Mouse (Mus musculus) right cerebral cortex, adult 18-20 months (tissue): ENCODE measurements at regions not wholly inside any gene's neighbourhood (a gene's known extent, or its start where the extent isn't known, plus 50 kb on each side); places are given as distances from the start of the nearest gene placed in this dataset.

ENCODE experiments used
- DNase-seq: peaks from one replicate; pipeline ENCODE4 v3.0.0; 2022; ENCODE audit warnings: mixed read lengths

DNA sequence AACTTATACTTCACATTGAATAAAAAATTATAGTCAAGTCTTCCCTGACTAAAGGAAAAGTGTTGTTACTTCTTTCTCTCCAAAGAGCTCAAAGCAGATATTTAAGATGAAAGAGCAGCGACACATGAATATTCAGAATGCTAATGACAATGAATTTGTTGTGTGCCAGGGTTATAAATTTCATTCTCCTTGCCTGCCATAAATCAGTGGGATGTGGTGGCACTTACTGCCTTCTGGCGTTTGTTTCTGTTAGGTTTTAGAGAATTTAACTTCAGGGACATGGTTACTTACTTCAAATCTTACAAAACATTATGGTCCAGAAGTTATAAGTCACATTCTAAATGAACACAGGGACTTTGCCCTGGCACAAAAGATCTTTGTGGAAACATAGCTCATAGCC lies 380.4 kb downstream of the Samd5 start:
- DNase-seq, result no peak

DNA sequence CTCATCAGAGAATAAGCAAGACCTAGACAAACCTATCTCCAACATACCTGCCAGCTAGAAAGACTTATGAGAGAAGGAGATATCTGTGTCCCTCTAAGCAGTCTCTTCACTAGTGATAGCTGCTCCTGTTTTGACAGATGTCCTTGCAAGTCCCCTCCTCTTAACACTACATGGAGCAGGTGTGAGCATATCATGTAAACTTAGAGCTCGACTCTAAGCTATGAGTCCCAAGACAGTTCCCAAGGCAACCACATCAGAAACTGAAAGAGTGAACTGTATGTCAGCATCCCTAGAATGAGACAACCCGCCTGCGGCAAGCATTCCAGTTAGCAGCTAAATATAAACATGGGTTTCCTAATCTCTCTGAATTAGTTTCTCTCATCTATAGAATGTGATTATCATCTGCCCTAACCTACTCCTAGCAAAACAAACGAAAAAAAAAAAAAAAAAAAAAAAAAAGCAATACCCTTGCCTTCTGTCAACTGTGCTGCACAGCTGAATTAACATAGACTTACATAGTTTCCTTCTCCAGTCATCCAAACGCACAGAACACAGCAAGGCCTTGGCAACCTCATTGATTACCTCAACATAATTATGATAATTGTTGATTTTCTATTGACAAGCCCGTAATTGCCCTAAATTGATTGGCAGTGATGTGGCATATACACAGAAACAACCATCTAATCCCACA lies 383.4 kb downstream of the Samd5 start:
- peak; percentile 1 for DNase-seq

DNA sequence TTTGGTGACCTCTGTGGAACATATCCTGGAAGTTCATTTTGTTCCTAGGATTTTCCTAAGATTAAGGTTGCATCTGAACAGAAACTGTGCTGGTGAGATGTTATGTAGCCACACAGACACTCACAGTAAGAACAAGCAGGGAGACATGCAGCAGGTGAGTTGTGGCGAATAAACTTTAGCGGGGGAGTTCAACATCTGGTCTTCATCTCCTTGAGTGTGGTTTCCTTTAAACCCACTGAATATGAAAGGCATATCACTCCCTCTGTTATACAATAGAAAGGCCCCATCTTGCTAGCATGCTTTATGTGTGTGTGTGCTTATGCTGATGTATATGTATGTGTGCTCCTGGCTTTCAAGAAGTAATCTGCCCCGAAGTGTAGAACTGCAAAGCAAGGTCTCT lies 387.1 kb upstream of the Sash1 start:
- DNase-seq, result no peak

DNA sequence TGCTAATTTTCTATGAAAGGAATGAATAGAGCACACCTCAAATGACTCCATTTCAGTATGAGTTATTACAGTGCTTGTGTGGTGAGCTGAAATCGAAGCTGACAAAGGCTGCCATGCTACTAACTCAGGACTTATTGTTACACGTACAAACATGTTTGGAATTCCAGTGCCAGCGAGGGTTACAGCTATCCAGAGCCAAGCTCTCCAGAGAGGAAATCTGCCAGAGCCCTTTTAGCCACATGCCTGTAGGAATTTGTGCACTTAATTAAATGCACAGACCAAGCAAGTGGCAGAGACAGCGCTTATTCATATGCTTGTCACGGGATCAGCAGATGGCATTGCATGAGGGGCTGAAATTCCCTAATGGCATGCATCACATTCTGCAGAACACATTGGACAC lies 386.4 kb upstream of the Sash1 start:
- no peak for DNase-seq

DNA sequence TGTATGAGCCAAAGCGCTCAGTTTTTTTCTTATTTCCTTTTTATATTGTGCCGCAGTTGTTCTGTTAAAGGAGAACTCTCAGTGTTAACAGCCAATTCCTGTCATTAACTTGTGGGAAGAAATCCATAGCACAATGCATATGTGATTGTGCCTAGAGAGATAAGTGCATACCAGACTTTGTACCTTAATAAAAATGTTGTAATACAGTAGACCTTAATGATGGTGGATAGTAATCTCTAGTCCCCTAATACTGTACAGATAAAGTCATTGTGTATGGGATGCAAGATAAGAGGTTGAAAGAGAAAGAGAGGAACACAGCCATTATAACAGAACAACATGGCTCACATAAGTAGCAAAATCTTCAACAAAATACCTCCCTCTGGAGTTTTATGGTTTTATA lies 379.7 kb upstream of the Sash1 start:
- no peak for DNase-seq

GRCm38 (mm10) chr10:9264309-9265000 lies 378.6 kb upstream of the Sash1 start:
- DNase-seq, result no peak

DNA sequence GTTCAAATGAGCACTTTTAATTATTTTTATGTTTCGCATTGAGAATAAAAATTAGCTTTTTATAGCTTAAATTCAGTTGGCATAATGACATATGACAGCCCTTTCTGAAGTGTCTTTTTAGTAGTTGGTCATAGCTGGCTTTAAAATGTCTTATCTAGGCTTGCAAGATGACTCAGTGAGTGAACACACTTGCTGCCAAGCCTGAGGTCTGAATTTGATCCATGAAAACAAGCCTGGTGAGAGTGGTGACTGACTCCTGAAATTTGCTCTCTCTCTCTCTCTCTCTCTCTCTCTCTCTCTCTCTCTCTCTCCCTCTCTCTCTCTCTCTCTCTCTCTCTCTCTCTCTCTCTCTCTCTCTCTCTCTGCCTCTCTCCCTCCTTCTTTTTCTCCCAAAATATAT lies 372.8 kb upstream of the Sash1 start:
- DNase-seq, result no peak

- no peak for DNase-seq
Measured at GRCm38 (mm10) chr10:9252941-9253217, 367.0 kb upstream of the Sash1 start.

- no peak for DNase-seq
Measured at GRCm38 (mm10) chr10:9252120-9252940, 366.5 kb upstream of the Sash1 start.

GRCm38 (mm10) chr10:9243281-9243618 lies 357.4 kb upstream of the Sash1 start:
- no peak for DNase-seq

- DNase-seq, result no peak
Measured at GRCm38 (mm10) chr10:9242596-9243280, 356.9 kb upstream of the Sash1 start.

GRCm38 (mm10) chr10:9239956-9240355 lies 354.1 kb upstream of the Sash1 start:
- peak; percentile 31 for DNase-seq

DNA sequence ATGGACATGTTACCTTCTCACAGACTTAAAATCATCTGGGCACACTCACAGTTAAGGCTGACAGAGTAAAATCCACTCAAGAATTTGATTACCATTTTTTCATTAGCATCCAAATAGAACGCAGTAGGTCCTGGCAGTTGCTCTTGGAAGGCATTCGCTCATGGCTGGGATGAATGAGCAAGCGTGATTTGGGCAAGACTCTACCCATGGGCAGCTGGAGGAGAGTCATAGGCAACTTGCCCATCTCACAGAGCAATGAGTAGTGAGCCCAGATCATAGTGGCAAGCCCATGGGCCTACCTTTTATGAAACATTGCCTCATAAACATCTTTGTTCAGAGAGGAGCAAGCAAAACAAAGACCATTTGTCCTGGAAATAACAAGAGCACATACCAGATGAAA lies 345.9 kb upstream of the Sash1 start:
- no peak for DNase-seq

- no peak for DNase-seq
Measured at GRCm38 (mm10) chr10:9229116-9229515, 343.2 kb upstream of the Sash1 start.

GRCm38 (mm10) chr10:9227361-9227760 lies 341.5 kb upstream of the Sash1 start:
- no peak for DNase-seq

DNA sequence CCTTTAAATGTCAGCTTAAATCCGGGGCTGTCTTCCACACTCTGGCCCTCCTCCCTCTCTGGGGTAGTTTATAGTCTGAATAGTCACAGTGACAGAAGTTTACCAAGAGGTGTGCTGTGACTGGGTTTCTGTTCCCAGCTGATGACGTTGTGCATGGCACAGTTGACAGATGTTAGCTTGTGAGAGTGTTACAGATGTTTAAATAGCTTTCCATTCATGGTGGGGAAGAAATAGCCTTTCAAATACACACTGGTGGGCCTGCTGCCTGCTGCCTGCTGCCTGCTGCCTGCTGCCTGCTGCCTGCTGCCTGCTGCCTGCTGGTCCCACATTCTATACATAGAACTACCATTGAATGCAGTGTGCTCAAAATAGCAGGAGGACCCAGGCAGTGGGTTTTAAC lies 324.8 kb upstream of the Sash1 start:
- DNase-seq, result no peak

DNA sequence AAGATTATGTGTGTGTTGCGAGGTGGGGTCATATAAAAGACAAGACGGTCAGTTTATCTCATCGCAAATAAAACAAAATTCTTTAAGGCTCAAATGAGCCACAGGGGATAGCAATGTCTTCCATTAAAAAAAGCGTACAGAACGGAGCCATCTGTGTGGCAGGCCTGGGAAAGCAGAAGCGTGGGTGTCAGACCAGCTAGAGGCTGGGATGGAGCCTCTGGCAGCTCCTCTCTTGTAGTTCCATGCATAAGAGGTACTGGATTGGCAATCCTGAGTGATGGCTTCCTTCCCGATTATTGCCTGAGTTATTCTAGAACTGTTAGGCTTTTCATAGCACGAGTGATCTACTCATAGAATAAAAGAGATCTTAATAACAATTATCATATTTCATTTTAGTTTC lies 318.2 kb upstream of the Sash1 start:
- peak; percentile 62 for DNase-seq

DNA sequence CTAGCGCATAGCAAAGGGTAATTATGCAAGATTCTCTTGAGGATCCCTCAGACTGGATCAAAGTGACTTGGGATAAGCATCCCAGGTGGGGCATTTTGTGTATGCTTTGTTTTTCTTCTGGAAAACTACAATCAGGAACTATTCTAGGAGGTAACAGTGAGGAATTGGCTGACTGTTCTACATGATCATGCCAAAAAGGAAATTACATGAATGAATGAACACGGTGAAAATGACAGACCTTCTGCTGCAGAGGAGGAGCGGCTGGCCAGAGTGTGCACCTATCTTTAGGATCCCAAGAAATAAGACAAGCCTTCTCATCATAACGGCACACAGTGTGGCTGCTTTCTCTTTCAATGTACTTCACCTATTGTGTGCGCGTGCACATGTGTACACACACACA lies 317.5 kb upstream of the Sash1 start:
- peak; percentile 5 for DNase-seq

DNA sequence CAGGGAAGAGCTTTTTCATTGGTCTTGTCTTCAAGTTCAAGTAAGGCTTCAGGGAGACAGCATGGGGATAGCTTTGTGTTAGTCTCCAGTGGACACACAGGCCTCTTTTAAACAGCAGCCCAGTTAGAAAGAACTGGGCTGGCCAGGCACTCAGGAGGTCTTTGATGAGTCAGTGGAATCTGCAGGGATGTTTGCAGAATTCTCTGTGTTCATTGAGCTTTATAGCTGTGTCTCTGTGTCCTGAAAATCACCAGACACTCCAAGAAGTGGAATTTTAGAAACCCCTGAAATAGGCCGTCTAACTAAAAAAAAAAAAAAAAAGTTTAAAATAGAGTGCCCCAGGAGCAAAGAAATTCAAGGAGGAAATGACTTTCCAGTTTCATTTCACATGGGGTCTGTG lies 317.1 kb upstream of the Sash1 start:
- DNase-seq, result no peak

DNA sequence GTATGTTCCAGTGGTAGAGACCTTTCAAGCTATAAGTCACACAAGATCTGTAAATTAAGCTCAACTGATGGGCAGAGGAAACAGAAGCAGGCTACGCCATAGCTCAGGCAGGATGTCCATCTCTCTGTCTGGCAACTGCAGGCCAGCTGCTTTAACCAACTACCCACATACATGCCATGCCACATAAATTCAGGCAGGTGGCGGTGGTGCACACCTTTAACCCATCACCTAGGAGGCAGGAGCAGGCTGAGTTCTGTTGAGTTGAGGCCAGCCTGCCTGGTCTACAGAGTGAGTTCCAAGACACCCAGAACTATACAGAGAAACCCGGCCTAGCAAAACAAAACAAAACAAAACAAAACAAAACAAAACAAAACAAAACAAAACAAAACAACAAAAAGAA lies 289.1 kb upstream of the Sash1 start:
- no peak for DNase-seq

GRCm38 (mm10) chr10:9173509-9173908 lies 287.6 kb upstream of the Sash1 start:
- no peak for DNase-seq

DNA sequence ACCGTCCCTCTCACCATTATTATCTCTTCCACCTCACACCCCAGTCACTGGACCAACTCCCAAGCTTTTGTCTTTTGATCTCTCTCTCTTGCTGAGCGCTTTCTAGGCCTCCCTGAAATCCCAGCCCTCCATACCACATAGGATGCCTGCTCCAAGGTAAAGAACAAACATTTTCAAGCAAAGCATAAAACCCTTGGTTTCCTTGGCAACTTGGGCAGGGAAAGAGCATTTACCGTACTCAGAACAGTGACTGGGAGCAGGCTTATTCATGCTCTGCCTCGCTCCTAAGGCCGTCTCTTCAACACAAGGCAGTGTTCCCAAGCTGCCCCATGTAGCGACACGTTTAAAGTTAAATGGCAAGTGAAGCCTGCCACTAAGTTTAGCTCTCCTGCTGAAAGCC lies 282.9 kb upstream of the Sash1 start:
- no peak for DNase-seq

DNA sequence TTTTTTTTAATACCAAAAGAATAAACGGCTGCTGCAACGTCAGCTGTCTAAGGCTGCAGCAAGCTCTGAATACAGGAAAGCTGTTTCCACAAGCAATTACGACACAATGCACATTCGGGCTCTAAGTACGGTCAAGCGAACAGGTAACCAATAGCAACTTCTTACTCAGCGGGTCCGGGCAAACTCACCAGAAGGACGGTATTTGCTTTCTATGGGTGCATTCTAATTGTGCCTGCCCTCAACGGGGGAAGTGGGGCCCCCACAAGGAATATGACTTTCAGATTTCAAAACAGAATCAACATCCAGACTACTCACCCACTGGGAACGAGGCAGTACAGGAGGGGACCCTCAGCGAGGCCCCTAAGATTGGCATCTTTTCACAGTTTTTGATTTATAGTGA lies 280.1 kb upstream of the Sash1 start:
- no peak for DNase-seq

DNA sequence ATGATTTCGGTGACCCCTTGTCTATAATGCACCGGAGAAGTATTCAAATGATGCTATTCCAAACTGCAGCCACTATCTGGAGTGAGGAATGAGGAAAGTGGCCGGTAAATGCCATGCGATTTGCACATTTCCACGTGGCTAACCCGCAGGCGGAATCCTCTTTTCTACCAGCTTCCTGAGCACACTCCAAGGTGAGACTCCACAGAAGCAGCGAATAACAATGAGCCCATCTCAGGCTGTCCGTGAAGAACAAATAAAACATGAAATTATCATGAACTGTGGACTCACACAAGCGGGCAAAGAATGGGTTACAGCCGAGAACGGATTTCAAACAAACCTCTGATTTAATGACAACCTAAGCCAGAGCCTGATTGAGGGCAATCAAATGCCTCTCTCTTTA lies 279.7 kb upstream of the Sash1 start:
- no peak for DNase-seq
